In genomic region chr4:151108834-151109241, GRCm38 (mm10) we compare ENCODE assay signal across 8 mouse cellular contexts. TPM values are rescaled to one million over a fixed set of nuclear protein-coding genes. Genes with fewer than 3 reads are reported as not detected.
DNase-seq lines count a peak whose midpoint lies in the region; ATAC-seq and TF ChIP-seq lines count a peak whose summit lies in the region.

No protein-coding gene starts in this region.

- peaks cover 12% of the 10 kb centered on the region for H3K4me1 ChIP-seq in megakaryocyte, embryonic 14.5 days
- H3K4me1 ChIP-seq in limb, embryonic 12.5 days (replicated peaks), result peaks cover 17% of the 10 kb centered on the region; the same call in 1 of the 2 replicates
- peaks cover 5% of the 10 kb centered on the region; the same call in 1 of the 2 replicates for H3K4me1 ChIP-seq in small intestine, adult 2 months (ENCODE audit: control insufficient read depth, insufficient read depth, insufficient read length, low read length)

- WGBS in limb, embryonic 12.5 days, result 5% methylated on average over 19 of the region's 20 CpGs
- 4% methylated on average over 19 of the region's 20 CpGs for WGBS in small intestine, adult 2 months

- peak overlapping the region; percentile 64 for H3K9ac ChIP-seq in limb, embryonic 12.5 days (replicated peaks)

- no peaks in the 10 kb centered on the region for H3K9me3 ChIP-seq in megakaryocyte, embryonic 14.5 days
- H3K9me3 ChIP-seq in limb, embryonic 12.5 days, result no peaks in the 10 kb centered on the region

- H3K36me3 ChIP-seq in megakaryocyte, embryonic 14.5 days (replicated peaks; ENCODE audit: low read length), result no peaks in the 10 kb centered on the region
- H3K36me3 ChIP-seq in limb, embryonic 12.5 days, result no peaks in the 10 kb centered on the region
- no peaks in the 10 kb centered on the region for H3K36me3 ChIP-seq in small intestine, adult 2 months (ENCODE audit: control insufficient read depth, insufficient read depth, low read length)

- ATAC-seq in megakaryocyte, adult 5-6 weeks (ENCODE audit: poor library complexity, severe bottlenecking), result no peak
- no peak for ATAC-seq in limb, embryonic 12.5 days (ENCODE audit: insufficient number of reproducible peaks, insufficient read depth, low FRiP score, low TSS enrichment, low read depth)

- peaks cover 69% of the 10 kb centered on the region for H3K27me3 ChIP-seq in megakaryocyte, embryonic 14.5 days (replicated peaks)
- H3K27me3 ChIP-seq in limb, embryonic 12.5 days, result peaks cover 54% of the 10 kb centered on the region
- peaks cover 21% of the 10 kb centered on the region for H3K27me3 ChIP-seq in small intestine, adult 2 months (ENCODE audit: control insufficient read depth, insufficient read depth, low read length)

- peak; percentile 12 to 29 for DNase-seq in adrenal gland, adult 18-20 months (ENCODE audit: low spot score in 2 of 2)
- DNase-seq in adrenal gland, adult 8-10 months, result no peak
- DNase-seq in spleen, adult 12 weeks (ENCODE audit: low spot score), result no peak
- DNase-seq in kidney, adult 8-10 months, result no peak

- H3K4me2 ChIP-seq in limb, embryonic 12.5 days, result peak overlapping the region; percentile 100

- no peak for TF ChIP-seq POLR2A in small intestine, adult 2 months (IDR thresholded peaks at IDR 0.05; ENCODE audit: low read depth, low read length)

- TF ChIP-seq CTCF in small intestine, adult 2 months (IDR thresholded peaks at IDR 0.05; ENCODE audit: extremely low read depth, insufficient read length, insufficient replicate concordance, low read depth, low read length), result no peak

- peak overlapping the region; percentile 84 for H3K4me3 ChIP-seq in megakaryocyte, embryonic 14.5 days (replicated peaks)
- H3K4me3 ChIP-seq in limb, embryonic 12.5 days (replicated peaks), result peak overlapping the region; percentile 68
- peak overlapping the region; percentile 62 for H3K4me3 ChIP-seq in small intestine, adult 2 months (ENCODE audit: low read depth, low read length)

- no peak overlapping the region for H3K27ac ChIP-seq in limb, embryonic 12.5 days
- H3K27ac ChIP-seq in small intestine, adult 2 months (ENCODE audit: insufficient read depth, low read depth, low read length), result no peak overlapping the region

RNA-seq across cellular contexts. Expression of gene Gm13090, which starts 19.5 kb away (rescaled TPM):
- not detected for total RNA-seq in adrenal gland, adult 18-20 months (2021)
- not detected for total RNA-seq in adrenal gland, adult 8-10 months (2022)
- not detected in 2 replicates for polyA plus RNA-seq in megakaryocyte, embryonic 14.5 days (2012; ENCODE audit: insufficient read depth, low replicate concordance)
- not detected in 2 replicates for total RNA-seq in megakaryocyte, adult 5-6 weeks (2015)
- not detected in 2 replicates for total RNA-seq in megakaryocyte, adult 5-6 weeks (2017)
- polyA plus RNA-seq in limb, embryonic 12.5 days (2016; fragmentation: Nextera tagmentation; extraction: Ambion mirVana), result not detected in 2 replicates
- not detected in 2 replicates for polyA plus RNA-seq in small intestine, adult 2 months (2012; rRNA removed)

RNA-seq across cellular contexts. Expression of gene Vamp3, which starts 51.1 kb away (rescaled TPM):
- 10 to 100 TPM; 60.4 to 72.5 TPM for total RNA-seq in adrenal gland, adult 18-20 months (2021)
- 10 to 100 TPM; 57.3 to 70.2 (median 63.4) TPM for total RNA-seq in adrenal gland, adult 8-10 months (2022)
- polyA plus RNA-seq in megakaryocyte, embryonic 14.5 days (2012; ENCODE audit: insufficient read depth, low replicate concordance), result 1.5 and 1.6 TPM in 2 replicates
- 134 and 150 TPM in 2 replicates for total RNA-seq in megakaryocyte, adult 5-6 weeks (2015)
- total RNA-seq in megakaryocyte, adult 5-6 weeks (2017), result 71.5 and 95.3 TPM in 2 replicates
- 100 and 101 TPM in 2 replicates for polyA plus RNA-seq in limb, embryonic 12.5 days (2016; fragmentation: Nextera tagmentation; extraction: Ambion mirVana)
- polyA plus RNA-seq in small intestine, adult 2 months (2012; rRNA removed), result 16.6 and 34.5 TPM in 2 replicates

Comparison
In these comparisons a context has a peak if more than half of its experiments do, and no peak if none do; other contexts are left out.
1. DNase-seq: peak in adrenal gland, adult 18-20 months (2 of 2); none in adrenal gland, adult 8-10 months (single experiment), spleen, adult 12 weeks (single experiment) and kidney, adult 8-10 months (0 of 2).
2. Peak in every context shown above with its lines, with median percentiles within 50 percentile points of each other: H3K4me3 ChIP-seq.